Mouse (Mus musculus) testis, adult 10 weeks (tissue): ENCODE data around the gene Gm973. TPM values are rescaled to one million over a fixed set of nuclear protein-coding genes. Genes with fewer than 3 reads are reported as not detected.

Experiments used
- polyA plus RNA-seq: library from polyadenylated mRNA; stranded (reverse); fragments of 350-450 nt; fragmentation: Illumina TruSeq; extraction: RNeasy Lipid Tissue Mini Kit (QIAGEN cat#74804); gene quantifications from one replicate; pipeline ENCODE4 v1.2.3, GENCODE M21; 2014; ENCODE audit warnings: low read depth, low replicate concordance

The Gm973 gene
- 269 TPM for polyA plus RNA-seq

GRCm38 (mm10) chr1:59516026-59516917 lies at the start of gene Gm973:
Gm973 (plus strand) TSS chr1:59516264.

GRCm38 (mm10) chr1:59482331-59482695 lies 33.8 kb upstream of the Gm973 start, which contains the start of gene Fzd7:
Fzd7 (plus strand) TSS chr1:59482424.

DNA sequence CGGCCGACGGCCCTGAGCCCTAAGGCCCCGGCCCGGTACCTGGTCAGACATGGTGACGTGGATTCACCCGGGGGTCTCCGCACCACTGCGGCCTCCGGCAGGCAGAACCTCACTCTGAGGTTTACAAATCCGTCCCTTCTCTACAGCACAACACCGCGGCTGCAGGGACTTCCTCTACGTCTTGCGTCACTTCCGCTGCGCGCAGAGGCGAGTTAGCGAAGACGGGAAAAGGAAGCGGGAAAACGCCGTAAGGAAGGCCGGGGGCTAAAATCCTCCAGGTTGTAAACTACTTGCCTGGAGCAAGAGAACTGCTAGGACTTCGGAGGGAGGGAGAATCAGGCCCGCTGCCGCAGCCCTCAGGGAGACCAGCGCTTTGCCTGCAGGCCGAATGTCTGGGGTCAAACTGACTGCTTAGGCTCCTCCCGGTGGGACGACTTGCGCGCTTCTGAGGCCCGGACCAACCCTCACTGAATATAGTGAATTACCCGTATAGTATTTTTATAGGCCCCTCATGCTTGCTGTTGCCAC lies 154.6 kb downstream of the Gm973 start, which contains the start of gene Sumo1:
Sumo1 (minus strand) TSS at position 194 of the 528 bp plus-strand sequence.

DNA sequence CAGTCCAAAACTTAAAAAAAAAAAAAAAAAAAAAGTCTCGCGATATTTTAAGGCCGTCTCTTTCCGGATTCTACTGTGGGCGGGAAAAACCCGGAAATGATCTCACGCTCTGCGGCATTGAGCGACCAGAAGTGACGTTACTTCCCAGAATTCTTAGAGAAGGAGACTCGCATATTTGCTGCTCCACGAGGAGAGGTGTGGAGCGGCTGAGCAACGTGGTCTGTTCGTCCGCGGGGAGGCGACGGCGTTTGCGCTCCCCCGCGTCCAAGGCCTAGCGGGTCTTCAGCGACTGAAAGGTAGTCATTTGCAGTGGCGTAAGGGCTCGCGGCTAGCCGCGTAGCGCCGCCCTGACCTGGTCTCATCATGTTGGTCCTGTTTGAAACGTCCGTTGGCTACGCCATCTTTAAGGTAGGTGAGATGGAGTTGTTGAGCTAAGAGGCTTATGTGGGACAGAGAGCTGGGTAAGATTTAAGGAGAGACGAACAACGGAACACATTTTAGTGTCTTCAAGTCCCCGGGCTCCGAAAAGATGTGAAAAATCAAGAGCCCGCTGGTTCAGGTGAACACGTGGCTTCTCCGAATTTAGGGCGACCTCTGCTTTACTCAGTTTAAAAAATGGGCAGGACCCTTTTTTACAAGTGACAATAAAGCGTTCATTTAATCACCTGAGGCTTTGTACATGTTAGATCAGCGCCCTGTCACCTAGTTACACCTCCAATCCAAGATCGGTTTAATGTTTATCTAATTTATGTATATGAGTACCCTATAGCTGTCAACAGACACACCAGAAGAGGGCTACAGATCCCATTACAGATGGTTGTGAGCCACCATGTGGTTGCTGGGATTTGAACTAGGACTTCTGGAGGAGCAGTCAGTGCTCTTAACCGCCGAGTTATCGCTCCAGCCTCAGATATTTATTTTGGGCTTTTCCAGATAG lies 169.0 kb downstream of the Gm973 start, which contains the start of gene Nop58:
Nop58 (plus strand) TSS at position 153 of the 937 bp plus-strand sequence.

Other genes with a start within 250 kb of the Gm973 start
- 2.3 TPM for gene Fzd7, start 33.8 kb upstream of the Gm973 start, polyA plus RNA-seq
- gene Sumo1, start 154.6 kb downstream of the Gm973 start, polyA plus RNA-seq, result 326 TPM
- gene Nop58, start 168.7 kb downstream of the Gm973 start, polyA plus RNA-seq, result 392 TPM
- 9.8 TPM for gene Bmpr2, start 247.1 kb downstream of the Gm973 start, polyA plus RNA-seq